Mouse (Mus musculus): ENCODE results near the gene Relt. TPM values are rescaled to one million over a fixed set of nuclear protein-coding genes. Genes with fewer than 3 reads are reported as not detected.

Gene Relt
- polyA plus RNA-seq, 1 experiment from 2014 or later: 3.5 TPM

DNA sequence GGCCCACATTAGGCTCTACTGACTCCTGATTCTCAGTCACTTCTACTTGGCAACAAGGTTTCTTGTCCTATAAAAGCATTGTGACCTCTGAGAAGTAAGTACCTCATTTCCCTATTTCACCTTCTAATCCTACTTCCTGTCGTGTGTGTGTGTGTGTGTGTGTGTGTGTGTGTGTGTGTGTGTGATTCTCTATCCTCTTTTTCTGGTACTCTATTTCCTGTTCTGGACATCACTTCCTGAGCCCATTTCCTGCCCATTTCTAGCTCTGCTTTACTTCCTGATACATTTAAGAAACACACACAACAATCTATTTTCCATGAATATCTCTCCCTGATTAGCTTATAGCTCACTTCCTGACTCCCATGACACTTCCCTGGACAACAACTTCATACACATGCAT is 12.6 kb upstream of the Relt start:
- Histone ChIP-seq H3K4me3 (replicated peaks) (no peak overlapping the region), H3K36me3 (peaks cover 100% of the 10 kb centered on the region), H3K9ac (replicated peaks) (no peak overlapping the region), H3K27me3 (no peaks in the 10 kb centered on the region), H3K4me1 (replicated peaks) (no peaks in the 10 kb centered on the region), H3K9me3 (no peaks in the 10 kb centered on the region), H3K4me2 (no peak overlapping the region), H3K27ac (no peak overlapping the region)
- ATAC-seq (ENCODE audit: insufficient number of reproducible peaks, insufficient read depth, low FRiP score, low TSS enrichment, low read depth): no peak
- WGBS: 67% methylated on average over 1 of the region's 1 CpGs

DNA sequence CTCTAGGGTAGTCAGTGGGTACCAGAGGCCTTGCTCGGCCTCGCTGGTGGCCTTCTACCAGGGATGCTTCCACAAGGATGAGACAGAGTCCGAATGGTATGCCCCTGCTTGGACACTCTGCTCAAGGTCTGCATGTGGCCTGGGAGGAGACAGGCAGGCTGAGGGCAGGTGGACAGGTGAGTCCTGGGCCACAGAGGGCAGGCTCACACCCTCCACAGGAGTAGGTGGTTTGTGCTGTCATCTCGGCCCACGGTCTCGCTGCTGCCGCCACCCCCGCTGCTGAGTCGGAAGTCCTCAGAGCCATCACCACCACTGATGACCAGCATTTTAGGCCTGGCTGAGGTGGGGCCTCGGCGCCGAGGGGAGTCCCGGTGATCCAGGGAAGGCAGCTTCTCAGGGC is 10.0 kb upstream of the Relt start:
- Histone ChIP-seq H3K9ac (replicated peaks) (no peak overlapping the region), H3K27ac (no peak overlapping the region), H3K27me3 (no peaks in the 10 kb centered on the region), H3K4me3 (replicated peaks) (no peak overlapping the region), H3K9me3 (no peaks in the 10 kb centered on the region), H3K4me1 (replicated peaks) (no peaks in the 10 kb centered on the region), H3K4me2 (no peak overlapping the region), H3K36me3 (peaks cover 79% of the 10 kb centered on the region)
- no peak for ATAC-seq (ENCODE audit: insufficient number of reproducible peaks, insufficient read depth, low FRiP score, low TSS enrichment, low read depth)
- WGBS: 92% methylated on average over 13 of the region's 13 CpGs

DNA sequence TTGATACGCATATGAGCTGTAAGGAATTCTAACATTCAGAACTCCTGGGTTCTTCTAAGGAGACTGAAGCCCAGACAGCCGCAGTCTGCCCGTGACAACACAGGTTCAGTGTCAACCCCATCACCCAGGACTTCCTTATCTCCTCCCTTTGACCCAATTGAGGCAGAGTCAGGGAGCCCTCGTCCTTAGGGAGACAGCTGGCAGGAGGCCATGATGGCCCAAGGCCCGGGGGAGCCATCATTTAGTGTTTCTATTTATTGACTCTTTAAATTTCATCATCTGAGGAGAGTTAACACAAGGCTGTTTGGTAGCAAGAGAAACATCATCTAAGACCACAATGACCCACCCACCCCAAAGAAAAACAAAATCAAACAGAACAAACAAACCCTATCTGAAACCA is 8.6 kb upstream of the Relt start:
- ATAC-seq (ENCODE audit: insufficient number of reproducible peaks, insufficient read depth, low FRiP score, low TSS enrichment, low read depth): no peak
- H3K9ac ChIP-seq (replicated peaks): no peak overlapping the region
- no peaks in the 10 kb centered on the region for H3K9me3 ChIP-seq
- no peaks in the 10 kb centered on the region for H3K4me1 ChIP-seq (replicated peaks)
- no peak overlapping the region for H3K27ac ChIP-seq
- no peak overlapping the region for H3K4me2 ChIP-seq
- 82% methylated on average over 5 of the region's 5 CpGs for WGBS
- H3K27me3 ChIP-seq: no peaks in the 10 kb centered on the region
- peaks cover 66% of the 10 kb centered on the region for H3K36me3 ChIP-seq
- no peak overlapping the region for H3K4me3 ChIP-seq (replicated peaks)

DNA sequence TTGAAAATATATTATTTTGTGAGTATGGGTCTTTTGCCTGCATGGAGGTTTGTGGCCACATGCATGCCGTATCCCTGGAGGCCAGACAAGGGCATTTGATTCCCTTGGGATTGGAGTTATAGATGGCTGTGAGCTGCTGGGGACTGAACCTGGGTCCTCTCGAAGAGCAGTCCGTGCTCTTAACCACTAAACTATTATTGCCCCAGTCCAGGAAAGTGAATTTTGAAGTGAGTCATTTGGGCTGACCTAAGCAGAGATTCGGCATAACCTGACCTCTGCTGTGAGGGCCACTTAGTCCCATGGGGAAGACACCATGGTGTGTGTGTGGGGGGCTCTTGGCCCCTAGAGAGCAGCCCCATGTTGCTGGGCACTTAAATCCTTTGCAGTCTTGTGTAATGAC is 8.1 kb upstream of the Relt start:
- H3K36me3 ChIP-seq: peaks cover 61% of the 10 kb centered on the region
- WGBS: 86% methylated on average over 4 of the region's 4 CpGs
- no peaks in the 10 kb centered on the region for H3K27me3 ChIP-seq
- no peaks in the 10 kb centered on the region for H3K9me3 ChIP-seq
- no peaks in the 10 kb centered on the region for H3K4me1 ChIP-seq (replicated peaks)
- no peak overlapping the region for H3K27ac ChIP-seq
- no peak for ATAC-seq (ENCODE audit: insufficient number of reproducible peaks, insufficient read depth, low FRiP score, low TSS enrichment, low read depth)
- H3K4me3 ChIP-seq (replicated peaks): no peak overlapping the region
- no peak overlapping the region for H3K4me2 ChIP-seq
- H3K9ac ChIP-seq (replicated peaks): no peak overlapping the region

DNA sequence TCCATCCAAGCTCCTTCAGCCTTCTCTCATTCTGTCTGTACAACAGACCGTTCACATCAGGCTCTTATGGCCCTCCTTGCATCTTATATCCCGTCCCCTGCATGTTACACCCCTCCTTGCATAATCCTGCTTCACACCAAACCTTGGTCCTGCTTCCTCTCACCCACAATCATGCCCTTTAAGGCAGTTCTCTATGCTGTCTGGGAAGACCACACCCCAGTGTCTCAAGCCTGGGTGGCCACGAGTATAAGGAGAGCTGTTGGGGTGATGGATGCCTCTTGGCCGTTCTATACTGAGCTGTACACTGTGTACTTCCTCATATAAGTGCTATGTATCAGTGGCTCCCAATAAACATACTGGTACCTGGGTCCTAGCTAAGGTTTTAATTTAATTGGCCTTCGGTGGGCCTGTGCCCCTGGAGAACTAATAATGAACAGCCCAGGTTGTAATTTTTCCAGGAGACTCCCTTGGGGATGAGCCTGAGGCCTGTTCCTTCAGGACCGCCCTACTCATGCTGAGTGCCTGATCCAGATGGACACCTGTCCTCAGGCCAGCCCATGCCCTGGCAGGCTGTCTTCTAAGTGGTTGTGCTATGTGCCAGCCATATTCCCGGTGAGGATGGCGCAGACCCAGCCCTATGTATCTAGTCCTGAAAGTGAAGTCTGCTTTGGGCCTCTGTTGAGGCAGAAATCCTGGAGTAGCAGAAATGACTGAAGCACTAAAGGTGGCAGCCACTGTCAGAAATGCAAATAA is 6.8 kb upstream of the Relt start:
- WGBS: 79% methylated on average over 8 of the region's 8 CpGs
- Histone ChIP-seq H3K9ac (replicated peaks) (no peak overlapping the region), H3K4me1 (replicated peaks) (no peaks in the 10 kb centered on the region), H3K4me2 (no peak overlapping the region), H3K9me3 (no peaks in the 10 kb centered on the region), H3K4me3 (replicated peaks) (no peak overlapping the region), H3K27me3 (no peaks in the 10 kb centered on the region), H3K27ac (peak overlapping the region; percentile 12; the same call in 1 of the 2 replicates), H3K36me3 (peaks cover 48% of the 10 kb centered on the region)
- no peak for ATAC-seq (ENCODE audit: insufficient number of reproducible peaks, insufficient read depth, low FRiP score, low TSS enrichment, low read depth)

DNA sequence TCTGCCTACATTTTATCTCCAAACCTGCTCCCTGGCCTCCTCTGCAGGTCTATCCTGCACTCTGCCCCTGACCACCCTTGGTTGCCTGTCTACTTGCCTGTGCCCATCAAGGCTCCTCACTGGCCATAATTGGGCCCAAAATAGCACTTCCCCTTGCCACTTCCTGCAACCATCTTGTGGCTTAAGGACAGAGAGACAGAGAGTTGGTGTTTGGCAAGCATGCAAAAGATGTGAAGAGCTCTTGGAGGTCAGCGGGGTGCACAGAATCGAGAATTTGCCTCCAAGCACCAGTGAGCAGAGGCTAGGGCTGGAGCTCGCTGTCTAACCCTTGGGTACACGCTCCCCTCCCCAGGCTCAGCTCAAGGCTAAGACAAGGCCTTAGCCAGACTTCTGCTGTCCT is 5.3 kb upstream of the Relt start:
- Histone ChIP-seq H3K27ac (no peak overlapping the region; the same call in 1 of the 2 replicates), H3K36me3 (peaks cover 33% of the 10 kb centered on the region), H3K4me2 (no peak overlapping the region), H3K9ac (replicated peaks) (no peak overlapping the region), H3K4me1 (replicated peaks) (no peaks in the 10 kb centered on the region), H3K4me3 (replicated peaks) (no peak overlapping the region), H3K9me3 (no peaks in the 10 kb centered on the region), H3K27me3 (no peaks in the 10 kb centered on the region)
- 82% methylated on average over 4 of the region's 4 CpGs for WGBS
- no peak for ATAC-seq (ENCODE audit: insufficient number of reproducible peaks, insufficient read depth, low FRiP score, low TSS enrichment, low read depth)

DNA sequence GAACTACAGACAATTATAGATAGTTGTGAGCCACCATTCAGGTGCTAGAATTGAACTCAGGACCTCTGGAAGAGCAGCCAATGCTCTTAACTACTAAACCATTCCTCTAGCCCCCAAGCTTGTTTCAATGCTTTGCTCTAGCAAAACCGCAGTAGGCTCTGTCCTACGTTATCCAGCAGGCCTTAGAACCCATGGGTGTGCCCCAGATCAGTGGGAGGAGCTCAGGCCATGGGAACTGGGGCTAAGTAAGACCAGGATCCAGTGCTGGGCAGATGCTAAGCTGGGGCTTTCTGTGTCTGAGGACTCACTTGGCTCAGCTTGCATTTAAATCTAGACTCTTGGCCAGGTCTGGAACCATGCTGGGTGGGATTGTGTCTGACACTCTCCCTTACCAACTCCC is 4.3 kb upstream of the Relt start:
- H3K27ac ChIP-seq: no peak overlapping the region
- peaks cover 2% of the 10 kb centered on the region; the same call in 1 of the 2 replicates for H3K4me1 ChIP-seq (replicated peaks)
- no peaks in the 10 kb centered on the region for H3K27me3 ChIP-seq
- H3K4me3 ChIP-seq (replicated peaks): no peak overlapping the region
- peaks cover 23% of the 10 kb centered on the region for H3K36me3 ChIP-seq
- H3K9ac ChIP-seq (replicated peaks): no peak overlapping the region
- H3K9me3 ChIP-seq: no peaks in the 10 kb centered on the region
- WGBS: 60% methylated on average over 2 of the region's 2 CpGs
- no peak for ATAC-seq (ENCODE audit: insufficient number of reproducible peaks, insufficient read depth, low FRiP score, low TSS enrichment, low read depth)
- H3K4me2 ChIP-seq: no peak overlapping the region

DNA sequence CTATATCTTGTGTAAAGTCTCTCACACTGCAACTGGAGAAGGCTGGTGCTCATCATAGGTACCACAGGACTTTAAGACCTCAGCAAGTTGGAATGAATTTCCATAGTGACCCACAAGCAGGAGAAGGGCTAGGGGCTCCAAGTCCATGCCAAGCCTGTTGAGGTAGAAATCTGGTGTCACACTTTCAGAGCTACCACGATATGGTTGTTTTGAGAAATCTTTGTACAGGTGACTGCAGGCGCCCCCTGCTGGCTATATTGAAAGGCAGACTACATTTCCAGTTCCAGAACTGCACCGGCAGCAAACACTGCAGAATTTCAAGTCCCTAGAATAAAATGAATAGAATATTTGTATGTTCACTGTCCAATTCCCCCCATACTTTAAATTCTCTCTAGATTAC is 3.4 kb upstream of the Relt start:
- peaks cover 14% of the 10 kb centered on the region for H3K36me3 ChIP-seq
- no peak overlapping the region for H3K4me2 ChIP-seq
- H3K4me3 ChIP-seq (replicated peaks): no peak overlapping the region
- H3K4me1 ChIP-seq (replicated peaks): peaks cover 11% of the 10 kb centered on the region
- no peaks in the 10 kb centered on the region for H3K27me3 ChIP-seq
- H3K9ac ChIP-seq (replicated peaks): no peak overlapping the region
- H3K27ac ChIP-seq: no peak overlapping the region
- no peaks in the 10 kb centered on the region for H3K9me3 ChIP-seq
- WGBS: 17% methylated on average over 3 of the region's 3 CpGs
- no peak for ATAC-seq (ENCODE audit: insufficient number of reproducible peaks, insufficient read depth, low FRiP score, low TSS enrichment, low read depth)

DNA sequence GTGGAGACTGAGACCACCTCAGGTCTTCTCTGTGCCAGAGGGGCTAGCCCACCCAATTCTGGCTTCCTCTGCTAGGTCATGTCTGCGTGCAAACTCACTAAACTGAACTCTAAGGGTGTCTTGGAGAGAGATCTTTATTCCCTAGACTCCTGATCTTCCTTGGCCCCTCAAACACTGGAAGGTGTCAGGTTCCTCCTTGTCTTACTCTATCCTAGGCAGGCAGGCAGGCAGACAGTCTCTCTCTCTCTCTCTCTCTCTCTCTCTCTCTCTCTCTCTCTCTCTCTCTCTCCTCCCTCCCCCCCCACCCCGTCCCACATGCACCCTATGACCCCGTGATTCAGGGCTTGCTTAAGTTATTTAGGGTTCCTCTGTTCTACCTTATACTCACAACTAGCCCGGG is 893 bp downstream of the Relt start:
- peak overlapping the region; percentile 97 for H3K4me2 ChIP-seq
- ATAC-seq (ENCODE audit: insufficient number of reproducible peaks, insufficient read depth, low FRiP score, low TSS enrichment, low read depth): no peak
- H3K9ac ChIP-seq (replicated peaks): peak overlapping the region; percentile 82
- H3K4me3 ChIP-seq (replicated peaks): peak overlapping the region; percentile 73
- H3K4me1 ChIP-seq (replicated peaks): peaks cover 33% of the 10 kb centered on the region
- no peaks in the 10 kb centered on the region for H3K9me3 ChIP-seq
- H3K27ac ChIP-seq: no peak overlapping the region
- no peaks in the 10 kb centered on the region for H3K27me3 ChIP-seq
- WGBS: 7% methylated on average over 4 of the region's 4 CpGs
- no peaks in the 10 kb centered on the region for H3K36me3 ChIP-seq

DNA sequence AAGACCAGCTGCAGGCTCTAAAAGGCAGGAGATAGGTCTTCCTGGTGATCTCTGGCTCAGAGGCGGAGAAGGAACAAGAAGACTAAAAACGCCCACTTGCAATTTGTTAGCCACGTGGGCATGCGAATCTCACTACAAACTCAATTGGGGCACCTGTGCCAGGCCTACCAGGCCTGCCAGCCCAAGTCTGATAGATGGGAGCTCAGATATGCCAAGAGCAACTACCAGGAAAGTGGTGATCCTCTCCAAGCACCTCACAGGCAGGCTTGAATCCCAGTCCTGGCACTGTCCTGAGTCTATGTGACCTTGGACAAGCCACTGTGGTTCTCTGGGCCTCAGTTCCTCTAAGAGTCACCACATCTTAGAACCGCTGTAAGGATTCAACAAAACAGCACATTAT is 2.0 kb downstream of the Relt start:
- ATAC-seq (ENCODE audit: insufficient number of reproducible peaks, insufficient read depth, low FRiP score, low TSS enrichment, low read depth): no peak

DNA sequence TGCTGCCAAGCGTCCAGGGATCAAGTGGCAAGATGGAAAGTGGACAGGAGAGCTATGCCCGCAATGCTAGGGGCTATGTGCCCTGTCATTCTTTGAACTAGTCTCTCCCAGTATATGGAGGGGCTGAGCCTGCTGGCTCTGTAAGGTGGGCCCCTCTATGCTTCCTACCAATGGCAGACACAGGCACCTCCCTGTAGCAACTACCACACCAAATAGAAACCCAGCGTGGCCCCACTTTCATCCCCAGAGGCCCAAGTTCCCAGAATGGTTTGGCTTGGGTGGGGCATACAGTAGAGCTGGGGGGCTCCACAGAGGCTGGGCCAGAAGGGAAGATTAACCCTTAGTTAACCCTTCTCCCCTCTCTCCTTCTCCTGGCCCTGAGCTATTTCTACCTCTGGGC is 2.8 kb downstream of the Relt start:
- 84% methylated on average over 3 of the region's 3 CpGs for WGBS
- Histone ChIP-seq H3K4me3 (replicated peaks) (no peak overlapping the region), H3K27me3 (no peaks in the 10 kb centered on the region), H3K9ac (replicated peaks) (no peak overlapping the region), H3K4me2 (no peak overlapping the region), H3K36me3 (no peaks in the 10 kb centered on the region), H3K27ac (no peak overlapping the region), H3K4me1 (replicated peaks) (peaks cover 49% of the 10 kb centered on the region), H3K9me3 (no peaks in the 10 kb centered on the region)
- ATAC-seq (ENCODE audit: insufficient number of reproducible peaks, insufficient read depth, low FRiP score, low TSS enrichment, low read depth): no peak

More for the DNA sequence above, 2.0 kb downstream of the Relt start:
- Histone ChIP-seq H3K9me3 (no peaks in the 10 kb centered on the region), H3K9ac (replicated peaks) (no peak overlapping the region), H3K27me3 (no peaks in the 10 kb centered on the region), H3K4me2 (no peak overlapping the region), H3K4me3 (replicated peaks) (no peak overlapping the region), H3K36me3 (no peaks in the 10 kb centered on the region), H3K4me1 (replicated peaks) (peaks cover 41% of the 10 kb centered on the region), H3K27ac (no peak overlapping the region)
- WGBS: 90% methylated on average over 5 of the region's 5 CpGs
